Mouse (Mus musculus): ENCODE measurements around the gene Ung. TPM values are rescaled to one million over a fixed set of nuclear protein-coding genes. Genes with fewer than 3 reads are reported as not detected.

Gene Ung
- total and polyA plus RNA-seq, 2 experiments from 2014 or later, result 15.0 to 26.5 TPM

DNA sequence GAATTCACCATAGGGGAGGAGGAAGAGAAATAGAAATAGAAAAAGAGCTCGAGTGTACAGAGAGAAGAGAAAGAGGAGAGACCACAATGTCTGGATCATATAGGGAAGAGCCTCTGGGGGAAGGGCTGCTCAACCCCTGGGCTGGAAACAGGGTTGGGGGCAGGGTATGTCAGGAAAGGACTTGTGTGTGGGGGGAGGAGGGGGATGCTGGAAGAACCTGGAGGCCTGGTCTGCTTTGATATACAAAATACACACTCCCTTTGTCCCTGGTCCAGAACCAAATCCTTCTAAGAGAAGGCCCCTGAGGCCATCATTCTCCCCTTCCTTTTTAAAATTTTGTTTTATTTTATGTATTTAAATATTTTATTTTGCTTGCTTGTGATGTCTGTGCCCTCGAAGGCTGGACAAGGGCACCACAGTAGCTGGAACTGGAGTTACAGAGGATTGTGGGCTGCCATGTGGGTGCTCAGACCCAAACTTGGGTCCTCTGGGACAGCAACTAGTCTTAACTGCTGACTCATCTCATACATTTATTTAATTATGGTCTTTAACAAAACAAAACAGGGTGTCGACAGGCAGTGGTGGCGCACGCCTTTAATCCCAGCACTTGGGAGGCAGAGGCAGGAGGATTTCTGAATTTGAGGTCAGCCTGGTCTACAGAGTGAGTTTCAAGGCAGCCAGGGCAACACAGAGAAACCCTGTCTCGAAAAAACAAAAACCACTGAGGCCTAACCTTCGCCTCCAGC lies 3.5 kb upstream of the Ung start:
- Histone ChIP-seq H3K36me3 (replicated peaks; ENCODE audit: control insufficient read depth, insufficient read depth, low read length) (peaks cover 27% of the 10 kb centered on the region), H3K4me1 (ENCODE audit: control insufficient read depth, insufficient read depth) (peaks cover 4% of the 10 kb centered on the region; the same call in 1 of the 2 replicates), H3K27ac (ENCODE audit: low read depth) (no peak overlapping the region), H3K4me3 (ENCODE audit: low read depth, low read length) (no peak overlapping the region), H3K27me3 (ENCODE audit: control insufficient read depth, insufficient read depth, low read length) (no peaks in the 10 kb centered on the region), H3K9ac (replicated peaks; ENCODE audit: low read depth, low read length) (no peak overlapping the region), H3K4me2 (ENCODE audit: low read depth, low read length) (peak overlapping the region; percentile 96; the same call in 1 of the 2 replicates), H3K9me3 (replicated peaks; ENCODE audit: control insufficient read depth, low read length) (no peaks in the 10 kb centered on the region)
- ATAC-seq (ENCODE audit: insufficient read depth, low read depth), result no peak
- TF ChIP-seq CTCF (IDR thresholded peaks at IDR 0.05; ENCODE audit: low read depth) (no peak), EP300 (IDR thresholded peaks at IDR 0.05; ENCODE audit: low read depth) (no peak)
- DNase-seq (ENCODE audit: low spot score), result no peak
- WGBS, result 79% methylated on average over 7 of the region's 7 CpGs

DNA sequence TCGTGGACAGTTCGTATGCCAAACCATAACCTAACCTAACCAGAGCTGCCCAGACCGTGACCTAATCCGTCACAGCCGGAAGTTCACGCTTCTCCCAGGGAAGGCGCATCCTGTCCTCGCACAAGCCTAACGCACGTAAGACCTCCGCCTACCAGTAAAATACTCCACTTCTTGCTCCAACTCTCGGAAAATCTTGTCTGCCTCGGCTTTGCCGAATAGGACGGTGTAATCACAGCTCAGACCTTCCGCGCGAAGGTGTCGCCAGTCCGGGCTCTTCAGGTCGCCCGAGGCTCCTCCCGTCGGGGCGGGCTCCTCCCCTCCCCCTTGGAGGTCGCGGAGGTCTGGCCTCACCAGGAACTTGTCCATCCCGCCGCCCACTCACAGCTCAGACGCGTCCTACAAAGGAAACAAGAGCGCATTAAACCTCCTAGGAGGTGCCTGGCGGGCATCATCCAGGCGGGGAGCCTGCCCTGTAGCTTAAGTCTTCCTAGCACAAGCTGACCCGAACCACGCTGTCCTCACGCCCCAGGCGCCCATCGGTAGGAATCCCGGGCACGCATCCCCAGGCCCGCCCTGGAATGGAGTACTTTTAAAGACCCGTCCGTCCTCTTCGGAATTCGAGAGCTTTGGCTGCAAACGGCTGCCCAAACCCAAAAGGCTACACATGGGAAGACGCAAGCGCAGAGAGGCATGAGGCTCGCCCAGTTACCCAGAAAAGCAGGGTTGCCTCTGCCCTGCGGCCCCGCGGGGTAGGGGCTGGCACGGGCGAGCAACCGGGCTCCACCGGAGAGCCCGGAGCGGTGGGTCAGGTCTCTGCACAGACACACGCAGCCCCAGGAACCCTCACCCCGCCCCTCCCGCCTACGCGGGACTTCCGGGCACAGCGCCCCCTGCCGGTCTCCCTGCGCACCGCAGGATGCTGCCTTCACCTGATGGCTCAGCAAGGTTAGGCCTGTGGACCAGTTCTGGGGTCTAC lies 2.5 kb upstream of the Ung start, which contains the start of gene Alkbh2:
Gene Alkbh2, minus strand, starts transcription at position 845 of the 976 bp plus-strand sequence.
- Histone ChIP-seq H3K27me3 (ENCODE audit: control insufficient read depth, insufficient read depth, low read length) (no peaks in the 10 kb centered on the region), H3K4me3 (ENCODE audit: low read depth, low read length) (peak within 1 kb of the TSS; percentile 62), H3K4me2 (ENCODE audit: low read depth, low read length) (peak within 1 kb of the TSS; percentile 96), H3K9ac (replicated peaks; ENCODE audit: low read depth, low read length) (peak within 1 kb of the TSS; percentile 52), H3K36me3 (replicated peaks; ENCODE audit: control insufficient read depth, insufficient read depth, low read length) (peaks cover 17% of the 10 kb centered on the region), H3K27ac (ENCODE audit: low read depth) (peak within 1 kb of the TSS; percentile 81), H3K4me1 (ENCODE audit: control insufficient read depth, insufficient read depth) (peaks cover 8% of the 10 kb centered on the region), H3K9me3 (replicated peaks; ENCODE audit: control insufficient read depth, low read length) (no peaks in the 10 kb centered on the region)
- 1% methylated on average over 68 of the region's 69 CpGs for WGBS
- TF ChIP-seq CTCF (IDR thresholded peaks at IDR 0.05; ENCODE audit: low read depth), result peak; percentile 93
- no peak for TF ChIP-seq EP300 (IDR thresholded peaks at IDR 0.05; ENCODE audit: low read depth)
- DNase-seq (ENCODE audit: low spot score) (peak; percentile 48), ATAC-seq (ENCODE audit: insufficient read depth, low read depth) (peak; percentile 18; the same call in 1 of the 2 replicates)

DNA sequence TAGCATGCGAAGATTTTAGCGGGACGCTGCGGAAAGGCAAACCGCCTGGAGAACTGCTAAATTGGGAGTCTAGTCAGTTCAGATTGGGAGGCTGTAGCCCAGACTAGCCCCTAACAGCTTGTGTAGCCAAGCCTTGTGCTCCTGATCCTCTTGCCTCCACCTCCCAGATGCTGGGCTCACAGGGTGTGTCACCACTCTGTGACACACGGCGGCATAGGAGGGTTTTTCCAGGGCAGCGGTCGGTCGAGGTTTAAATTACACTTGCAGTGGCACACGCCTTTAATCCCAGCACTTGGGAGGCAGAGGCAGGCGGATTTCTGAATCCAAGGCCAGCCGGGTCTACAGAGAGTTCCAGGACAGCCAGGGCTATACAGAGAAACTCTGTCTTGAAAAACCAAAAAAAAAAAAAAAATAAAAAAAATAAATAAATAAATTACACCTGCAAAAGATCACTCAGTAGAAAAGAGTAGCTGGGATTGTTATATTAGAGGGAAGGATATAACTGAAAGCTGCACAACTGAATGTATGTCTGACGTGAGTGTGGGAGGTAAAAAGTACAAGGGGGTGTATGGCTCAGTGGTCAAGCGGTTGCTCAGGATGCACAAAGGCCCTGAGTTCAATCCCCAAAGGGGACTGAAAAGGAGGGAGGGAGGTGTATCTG lies 506 bp upstream of the Ung start:
- Histone ChIP-seq H3K9ac (replicated peaks; ENCODE audit: low read depth, low read length) (no peak overlapping the region), H3K36me3 (replicated peaks; ENCODE audit: control insufficient read depth, insufficient read depth, low read length) (no peaks in the 10 kb centered on the region), H3K4me3 (ENCODE audit: low read depth, low read length) (peak overlapping the region; percentile 64; the same call in 1 of the 2 replicates), H3K4me1 (ENCODE audit: control insufficient read depth, insufficient read depth) (peaks cover 18% of the 10 kb centered on the region), H3K27me3 (ENCODE audit: control insufficient read depth, insufficient read depth, low read length) (no peaks in the 10 kb centered on the region), H3K9me3 (replicated peaks; ENCODE audit: control insufficient read depth, low read length) (no peaks in the 10 kb centered on the region), H3K27ac (ENCODE audit: low read depth) (no peak overlapping the region), H3K4me2 (ENCODE audit: low read depth, low read length) (peak overlapping the region; percentile 95)
- DNase-seq (ENCODE audit: low spot score) (no peak), ATAC-seq (ENCODE audit: insufficient read depth, low read depth) (no peak)
- 80% methylated on average over 15 of the region's 15 CpGs for WGBS
- no peak for TF ChIP-seq EP300 (IDR thresholded peaks at IDR 0.05; ENCODE audit: low read depth)
- TF ChIP-seq CTCF (IDR thresholded peaks at IDR 0.05; ENCODE audit: low read depth), result no peak

DNA sequence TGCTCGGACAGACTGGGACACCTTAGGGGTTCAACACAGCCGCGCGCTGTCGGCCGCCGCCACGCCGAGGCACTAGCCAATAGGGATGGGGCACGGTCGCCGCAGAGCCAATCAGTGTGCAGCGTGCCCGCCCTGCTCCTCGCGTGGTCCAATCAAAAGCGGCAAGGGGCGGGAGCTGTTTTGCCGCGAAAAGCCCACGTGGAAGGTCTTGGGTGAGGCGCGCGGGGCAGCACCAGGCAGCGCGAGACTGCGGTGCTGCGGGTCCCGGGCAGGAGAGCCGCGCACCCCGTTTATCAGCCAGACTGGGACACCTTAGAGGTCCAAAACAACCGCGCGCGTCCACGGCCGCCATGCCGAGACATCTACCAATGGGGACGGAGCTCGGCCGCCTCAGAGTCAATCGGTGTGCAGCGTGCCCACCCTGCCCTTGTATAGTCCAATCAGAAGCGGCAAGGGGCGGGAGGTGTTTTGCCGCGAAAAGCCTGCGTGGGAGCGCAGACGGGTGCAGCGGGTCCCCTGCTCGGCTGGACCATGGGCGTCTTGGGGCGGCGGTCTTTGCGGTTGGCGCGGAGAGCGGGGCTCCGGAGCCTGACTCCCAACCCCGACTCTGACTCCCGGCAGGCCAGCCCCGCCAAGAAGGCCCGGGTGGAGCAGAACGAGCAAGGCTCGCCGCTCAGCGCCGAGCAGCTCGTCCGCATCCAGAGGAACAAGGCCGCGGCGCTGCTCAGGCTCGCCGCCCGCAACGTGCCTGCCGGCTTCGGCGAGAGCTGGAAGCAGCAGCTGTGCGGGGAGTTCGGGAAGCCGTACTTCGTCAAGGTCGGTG lies 723 bp downstream of the Ung start:
- no peaks in the 10 kb centered on the region for H3K36me3 ChIP-seq (replicated peaks; ENCODE audit: control insufficient read depth, insufficient read depth, low read length)
- H3K4me3 ChIP-seq (ENCODE audit: low read depth, low read length), result peak overlapping the region; percentile 64
- peak overlapping the region; percentile 95 for H3K4me2 ChIP-seq (ENCODE audit: low read depth, low read length)
- no peak for TF ChIP-seq CTCF (IDR thresholded peaks at IDR 0.05; ENCODE audit: low read depth)
- TF ChIP-seq EP300 (IDR thresholded peaks at IDR 0.05; ENCODE audit: low read depth), result peak; percentile 92
- under 1% methylated on average over 87 of the region's 87 CpGs for WGBS
- H3K4me1 ChIP-seq (ENCODE audit: control insufficient read depth, insufficient read depth), result peaks cover 19% of the 10 kb centered on the region
- peak; percentile 89 for ATAC-seq (ENCODE audit: insufficient read depth, low read depth)
- H3K9me3 ChIP-seq (replicated peaks; ENCODE audit: control insufficient read depth, low read length), result no peaks in the 10 kb centered on the region
- peak; percentile 92 for DNase-seq (ENCODE audit: low spot score)
- peak overlapping the region; percentile 58 for H3K9ac ChIP-seq (replicated peaks; ENCODE audit: low read depth, low read length)
- peak overlapping the region; percentile 92 for H3K27ac ChIP-seq (ENCODE audit: low read depth)
- no peaks in the 10 kb centered on the region for H3K27me3 ChIP-seq (ENCODE audit: control insufficient read depth, insufficient read depth, low read length)
